Mouse (Mus musculus) heart, embryonic 15.5 days (tissue): Measurements from ENCODE around the gene Epb41l4b. TPM values are rescaled to one million over a fixed set of nuclear protein-coding genes. Genes with fewer than 3 reads are reported as not detected.

Experiments
- polyA plus RNA-seq: library from polyadenylated mRNA; unstranded; fragments of >200 nt; fragmentation: Nextera tagmentation; extraction: Ambion mirVana; gene quantifications from 2 replicates; pipeline ENCODE4 v1.2.1, GENCODE M21; 2015

The Epb41l4b gene
- polyA plus RNA-seq, 1 experiment from 2014 or later, result 0.31 TPM

Other genes starting within 250 kb of the Epb41l4b start
- gene Tmem245, start 196.0 kb downstream of the Epb41l4b start, polyA plus RNA-seq, result 19.0 and 20.2 TPM in 2 replicates
- gene Frrs1l, start 153.0 kb downstream of the Epb41l4b start, polyA plus RNA-seq, result 0.28 and 0.38 TPM in 2 replicates
- 1.5 and 3.7 TPM in 2 replicates for gene Ptpn3, start 158.4 kb upstream of the Epb41l4b start, polyA plus RNA-seq